Mouse (Mus musculus) urinary bladder, postnatal 36 days (tissue): ENCODE results near the gene Gm19345.

Experiments
- DNase-seq, 2 experiments: peaks; one replicate each; pipeline ENCODE4 v3.0.0; 2022; ENCODE audit warnings: low spot score in 2 of 2, mixed read lengths in 1 of 2

Gene Gm19345

DNA sequence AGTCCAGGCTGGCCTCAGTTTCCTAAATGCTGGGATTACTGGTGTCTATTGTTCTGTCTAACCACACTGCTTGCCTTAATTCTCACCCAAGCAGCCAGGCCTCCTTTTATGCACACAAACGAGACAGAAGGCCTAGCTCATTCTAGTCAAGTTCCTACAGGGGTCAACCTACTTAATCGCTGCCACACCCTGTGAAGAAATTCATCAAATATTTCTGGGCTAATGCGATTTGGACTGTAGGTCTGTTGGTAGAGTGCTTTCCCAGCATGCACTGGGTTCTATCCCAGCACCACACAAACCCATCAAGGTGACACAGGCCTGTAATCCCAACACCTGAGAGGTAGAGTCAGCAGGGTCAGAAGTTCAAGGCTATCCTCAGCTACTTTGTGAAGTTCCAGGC lies 22.1 kb upstream of the Gm19345 start:
- no peak for DNase-seq

DNA sequence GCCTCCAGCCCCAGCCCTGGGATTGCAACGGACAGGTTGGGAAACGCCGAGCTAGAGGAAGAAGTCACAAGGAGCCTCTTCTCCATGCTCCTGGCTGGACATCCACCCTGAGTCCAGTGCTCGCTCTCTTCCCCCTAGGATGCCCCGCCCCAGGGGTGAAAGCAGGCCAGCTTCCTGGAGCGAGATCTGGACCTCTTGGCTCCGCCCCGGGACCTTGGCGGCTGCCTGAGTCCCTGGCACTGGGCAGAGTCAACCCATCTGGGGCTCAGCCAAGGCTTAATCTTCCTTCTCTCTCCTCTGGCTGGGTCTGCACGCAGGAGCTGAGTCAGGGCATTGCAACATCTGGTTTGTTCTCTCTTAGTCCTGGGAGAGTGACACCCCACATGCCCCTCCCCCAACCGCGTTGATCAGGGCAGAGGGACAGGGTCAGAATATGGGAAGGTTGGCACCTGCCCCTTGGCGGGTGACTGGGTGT lies 21.1 kb upstream of the Gm19345 start:
- peak; percentile 88 to 96 for DNase-seq

- no peak for DNase-seq
Observed at GRCm38 (mm10) chr7:19831837-19832236, 20.0 kb upstream of the Gm19345 start.

DNA sequence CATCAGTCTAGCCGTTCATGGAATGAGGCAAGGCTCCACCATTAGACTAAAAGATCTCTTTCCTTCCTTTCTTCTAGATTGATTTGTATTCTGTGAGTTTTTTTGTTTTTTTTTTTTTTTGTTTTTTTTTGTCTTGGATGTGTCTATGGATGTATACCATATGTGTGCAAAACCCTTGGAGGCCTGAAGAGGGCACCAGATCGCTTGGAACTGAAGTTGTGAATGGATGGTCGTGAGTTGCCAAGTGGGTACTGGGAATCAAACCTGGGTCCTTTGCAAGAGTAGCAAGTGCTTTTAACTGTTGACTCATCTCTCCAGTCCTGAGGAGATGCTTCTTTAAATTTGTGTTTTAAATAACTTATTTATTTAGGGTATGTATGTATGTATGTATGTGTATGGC lies 17.7 kb upstream of the Gm19345 start:
- DNase-seq, result no peak

GRCm38 (mm10) chr7:19836843-19837242 lies 15.0 kb upstream of the Gm19345 start:
- no peak for DNase-seq

DNA sequence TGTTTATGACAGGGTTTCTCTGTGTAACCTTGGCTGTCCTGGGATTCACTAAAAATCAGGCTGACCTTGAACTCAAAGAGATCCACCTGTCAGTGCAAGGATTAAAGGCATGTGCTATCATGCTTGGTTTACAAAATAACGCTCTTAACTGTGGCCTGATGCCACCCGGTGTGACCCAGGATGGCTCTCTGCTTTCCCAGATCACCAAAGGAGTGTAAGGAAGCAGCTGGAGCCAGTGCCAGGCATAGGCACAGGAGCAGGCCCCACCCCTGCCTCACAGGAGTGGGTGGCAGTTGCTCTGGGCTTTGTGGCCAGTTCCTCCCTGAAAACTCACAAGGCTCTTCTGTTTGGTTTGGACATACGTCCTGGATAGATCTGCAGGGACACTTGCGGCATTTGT lies 11.4 kb upstream of the Gm19345 start:
- no peak for DNase-seq

- DNase-seq, result no peak
Observed at GRCm38 (mm10) chr7:19840936-19841335, 10.9 kb upstream of the Gm19345 start.

DNA sequence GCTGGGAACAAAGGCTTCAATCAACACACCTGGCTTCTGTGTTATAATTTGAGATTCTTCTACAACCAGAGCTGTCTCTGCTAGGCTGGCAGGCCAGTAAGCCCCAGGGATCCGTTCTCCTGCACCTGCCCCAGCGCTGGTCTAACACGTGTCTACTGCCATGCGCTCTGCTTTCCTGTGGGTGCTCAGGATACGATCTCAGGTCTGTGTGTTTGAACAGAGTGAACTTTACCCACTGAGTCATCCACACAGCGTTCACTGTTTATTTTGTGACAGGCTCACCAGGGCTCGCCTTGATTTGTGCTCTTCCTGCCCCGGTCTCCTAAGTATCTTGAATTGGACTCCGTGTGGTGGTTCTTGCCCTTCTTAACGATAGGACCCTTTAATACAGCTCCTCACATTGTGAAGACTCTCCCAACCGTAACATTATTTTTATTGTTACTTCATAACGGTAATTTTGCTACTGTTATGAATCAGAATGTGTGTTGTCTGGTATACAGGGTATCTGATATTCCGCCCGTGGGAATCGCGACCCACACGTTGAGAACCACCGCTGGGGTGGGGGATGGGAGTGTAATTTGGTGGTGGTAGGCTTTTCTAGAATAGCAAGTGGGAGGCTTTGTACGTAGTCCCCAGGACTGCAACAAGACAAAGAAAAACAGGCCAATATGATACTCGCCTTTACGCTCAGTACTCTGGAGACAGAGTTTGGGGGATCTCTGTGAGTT lies 10.0 kb upstream of the Gm19345 start:
- peak in 1 of 2 experiments; percentile 54 for DNase-seq

DNA sequence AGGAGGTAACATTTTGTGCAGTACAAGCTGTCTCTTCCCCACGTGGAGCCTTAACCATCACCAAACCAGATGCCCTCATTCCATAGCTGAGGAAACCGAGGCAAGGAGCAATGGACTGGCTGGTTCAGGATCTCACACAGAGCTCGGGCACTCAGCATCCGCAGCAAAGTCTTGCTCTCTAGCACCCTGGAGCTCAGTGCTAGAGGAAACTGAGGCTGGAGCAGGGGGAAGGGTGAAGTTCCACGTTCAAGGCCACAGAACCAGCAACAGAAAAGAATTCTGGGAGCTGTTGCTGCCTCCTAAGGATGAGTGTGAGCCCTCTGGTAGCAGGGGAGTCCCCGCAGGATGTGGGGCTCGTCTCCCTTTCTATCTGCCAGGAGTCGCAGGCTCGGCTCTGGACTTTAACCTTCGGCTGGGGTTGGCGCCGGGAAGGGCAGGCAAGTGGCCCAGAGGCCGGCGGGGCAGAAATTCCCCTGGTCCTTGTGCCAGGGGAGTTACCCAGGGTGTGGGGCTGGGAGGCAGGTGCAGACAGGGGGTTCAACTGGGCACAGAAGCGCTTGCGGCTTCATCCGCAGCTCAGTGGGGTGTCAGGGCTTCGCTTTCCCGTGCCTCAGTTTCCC lies 8.8 kb upstream of the Gm19345 start:
- DNase-seq, result peak in 1 of 2 experiments; percentile 40

- DNase-seq, result peak; percentile 69 to 76
Observed at GRCm38 (mm10) chr7:19843561-19843960, 8.2 kb upstream of the Gm19345 start.

DNA sequence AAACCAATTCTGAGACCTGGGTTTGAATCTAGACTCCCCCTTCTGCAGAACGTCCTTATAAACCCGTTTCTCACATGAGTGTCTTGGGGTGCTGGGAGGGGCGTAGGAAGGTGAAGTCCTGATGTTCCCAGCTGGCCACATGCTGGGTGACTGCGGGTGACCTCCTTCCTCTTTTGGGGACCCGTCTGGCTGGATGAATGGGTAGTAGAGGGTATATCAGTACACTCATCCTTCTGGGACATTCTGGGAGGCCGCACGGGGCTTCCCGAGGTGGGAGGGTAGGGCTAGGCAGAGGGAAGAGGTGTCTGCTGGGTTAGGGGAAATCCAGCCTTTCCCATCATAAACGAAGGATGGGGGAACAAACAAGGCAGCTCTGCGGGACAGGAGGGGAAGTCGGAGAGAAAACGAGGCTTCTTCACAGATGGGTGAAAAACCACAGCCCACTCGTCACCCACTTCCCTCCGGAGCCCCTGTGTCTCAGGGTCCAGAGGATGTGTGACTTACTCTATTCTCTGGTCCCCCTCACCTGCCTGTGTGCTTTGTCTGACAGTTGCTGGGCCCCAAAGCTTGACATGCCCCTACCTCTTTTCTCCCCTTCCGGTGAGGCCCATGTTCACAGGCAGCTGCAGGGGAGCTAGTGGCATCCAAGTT lies 7.2 kb upstream of the Gm19345 start:
- no peak for DNase-seq

DNA sequence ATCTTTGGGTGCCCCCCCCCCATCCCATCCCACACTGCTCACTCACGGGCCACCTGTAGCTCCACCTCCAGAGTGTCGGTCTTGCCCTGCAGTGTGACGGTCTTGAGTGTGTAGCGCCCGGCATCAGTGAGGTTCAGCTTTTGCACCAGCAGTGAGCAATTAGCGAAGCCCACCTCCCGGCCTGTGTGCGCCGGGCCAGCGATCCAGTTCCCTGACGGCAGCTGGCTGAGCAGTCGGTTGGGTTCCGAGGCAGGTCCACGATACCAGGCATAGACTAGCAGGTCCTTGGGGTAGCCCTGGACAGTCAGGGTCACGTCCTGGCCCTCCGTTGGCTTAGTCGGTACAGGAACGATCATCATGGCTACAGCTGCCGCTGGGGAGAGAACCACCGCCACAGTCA lies 1.7 kb downstream of the Gm19345 start:
- DNase-seq, result no peak

GRCm38 (mm10) chr7:19855663-19856062 lies 3.9 kb downstream of the Gm19345 start:
- no peak for DNase-seq

DNA sequence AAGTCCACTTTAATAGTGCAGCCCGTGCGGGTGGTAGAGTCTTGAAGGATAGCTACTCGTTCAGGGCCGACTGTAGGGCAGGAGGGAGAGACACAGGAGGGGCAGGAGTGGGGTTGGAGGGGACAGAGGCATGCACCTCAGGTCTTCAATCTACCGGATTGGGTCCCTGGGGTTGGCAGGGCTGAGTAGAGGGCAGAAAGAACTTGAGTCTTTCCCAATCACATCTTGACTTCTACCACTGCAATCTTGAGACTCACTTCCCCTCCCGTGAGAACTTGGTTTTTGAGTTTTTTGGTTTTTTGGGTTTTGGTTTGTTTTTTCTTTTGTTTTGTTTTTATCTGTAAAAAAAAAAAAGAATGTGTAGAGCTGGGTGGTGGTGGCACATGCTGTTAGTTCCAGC lies 4.5 kb downstream of the Gm19345 start:
- DNase-seq, result no peak

DNA sequence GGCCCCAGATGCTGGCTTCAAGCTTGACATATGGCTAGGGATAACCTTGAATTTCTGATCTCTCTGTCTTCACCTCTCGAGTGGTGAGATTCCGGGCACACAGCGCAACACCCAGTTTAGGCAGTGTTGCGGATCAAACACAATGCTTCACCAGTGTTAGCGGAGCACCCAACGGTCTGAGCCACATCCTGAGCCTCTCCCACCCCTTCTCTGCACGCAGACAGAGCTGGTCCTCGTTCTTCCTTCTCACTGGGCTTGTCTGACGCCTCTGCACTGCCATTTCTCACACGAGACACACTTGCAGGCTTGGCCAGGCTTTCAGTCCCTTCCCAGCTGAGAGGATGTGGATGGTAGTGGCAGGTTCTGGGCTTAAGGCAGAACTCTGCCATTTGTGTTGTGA lies 7.9 kb downstream of the Gm19345 start:
- no peak for DNase-seq

DNA sequence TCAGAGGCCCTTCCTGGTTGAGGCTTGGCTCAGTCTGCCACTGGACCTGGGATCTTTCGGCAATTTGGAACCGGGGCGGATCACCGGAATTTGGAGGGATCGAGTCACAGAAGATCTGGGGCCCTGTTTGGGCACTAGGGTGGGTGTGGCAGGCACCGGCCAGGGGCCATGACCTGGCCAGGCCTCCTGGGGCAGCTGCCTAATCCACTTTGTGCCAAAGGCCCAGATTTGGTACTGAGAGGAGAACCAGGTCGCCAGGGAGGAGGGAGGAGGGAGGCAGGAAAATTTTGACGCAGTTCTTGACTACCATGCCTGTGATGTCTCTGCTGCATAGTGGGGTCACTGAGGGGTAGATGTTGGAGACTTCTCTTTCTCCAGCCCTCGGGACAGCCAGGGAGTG lies 9.4 kb downstream of the Gm19345 start, which contains the start of gene Ceacam16:
Ceacam16 (minus strand) TSS at position 101 of the 400 bp plus-strand sequence.
- DNase-seq, result no peak

DNA sequence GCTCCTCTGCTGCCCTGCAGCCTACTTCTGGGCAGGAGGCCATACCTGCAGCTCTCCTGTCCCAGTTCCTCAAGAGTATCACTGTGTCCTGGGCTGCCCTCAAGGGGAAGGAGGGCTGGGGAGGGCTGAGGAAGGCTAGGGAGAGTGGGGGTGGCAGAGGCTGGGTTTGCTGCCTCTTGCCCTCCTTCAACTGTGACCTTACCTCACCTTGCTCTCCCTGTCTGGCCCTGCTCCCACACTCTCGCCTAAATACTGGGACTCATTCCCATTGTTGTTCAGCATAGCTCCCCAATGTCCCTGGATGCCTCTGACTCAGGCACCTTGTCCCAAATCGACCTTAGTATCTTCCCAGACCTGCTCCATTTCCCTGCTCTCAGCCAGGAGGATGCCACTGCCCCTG lies 12.4 kb downstream of the Gm19345 start:
- no peak for DNase-seq

GRCm38 (mm10) chr7:19865246-19866036 lies 13.6 kb downstream of the Gm19345 start:
- DNase-seq, result no peak

DNA sequence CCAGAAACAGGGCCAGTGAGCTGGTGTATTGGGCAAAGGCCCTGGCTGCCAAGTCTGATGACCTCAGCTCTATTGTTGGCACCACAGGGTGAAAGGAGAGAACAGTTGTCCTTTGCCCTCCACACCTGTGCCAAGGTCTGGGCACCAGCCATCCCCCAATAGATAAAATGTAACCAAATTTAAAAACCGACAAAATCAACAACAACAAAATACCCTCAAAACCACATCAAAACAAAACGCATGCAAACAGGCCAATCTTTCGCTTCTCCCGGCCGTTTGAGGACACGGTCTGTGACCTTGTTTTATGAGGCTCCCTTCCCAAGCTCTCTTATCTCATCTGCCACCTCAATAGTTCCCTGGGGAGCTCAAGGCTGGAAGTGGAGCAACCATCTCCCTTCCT lies 14.7 kb downstream of the Gm19345 start:
- DNase-seq, result no peak

GRCm38 (mm10) chr7:19867751-19868399 lies 16.1 kb downstream of the Gm19345 start:
- no peak for DNase-seq

DNA sequence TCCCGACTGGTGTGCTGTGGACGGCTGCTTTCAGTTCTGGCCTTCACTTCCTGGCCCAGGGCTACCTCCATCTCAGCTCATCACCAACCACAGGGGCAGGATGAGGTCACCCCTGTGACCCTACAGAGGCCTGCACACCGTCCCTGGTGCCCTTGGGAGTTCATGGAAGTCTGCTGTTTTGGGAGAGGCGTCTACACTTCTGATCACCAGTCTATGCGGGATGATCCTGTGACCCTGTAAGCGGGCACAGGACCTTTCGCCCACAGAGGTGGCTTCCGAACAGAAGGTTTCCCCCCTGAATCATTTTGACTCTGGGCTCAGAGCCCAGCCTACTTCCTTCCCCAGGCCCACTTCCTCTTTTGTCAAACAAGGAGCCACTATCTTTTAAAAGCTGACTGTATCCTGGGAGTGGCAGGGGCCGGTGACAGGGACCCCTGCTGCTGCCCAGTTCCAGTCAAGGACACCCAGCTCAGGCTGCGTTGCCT lies 19.4 kb downstream of the Gm19345 start:
- DNase-seq, result no peak
